Mouse (Mus musculus): ENCODE measurements around the gene Gm10961.
"Not testable (repeated sequence)": the region's sequence is repeated elsewhere in the genome, so short reads cannot be mapped to it uniquely, and the experiment has no call there.

Gene Gm10961

DNA sequence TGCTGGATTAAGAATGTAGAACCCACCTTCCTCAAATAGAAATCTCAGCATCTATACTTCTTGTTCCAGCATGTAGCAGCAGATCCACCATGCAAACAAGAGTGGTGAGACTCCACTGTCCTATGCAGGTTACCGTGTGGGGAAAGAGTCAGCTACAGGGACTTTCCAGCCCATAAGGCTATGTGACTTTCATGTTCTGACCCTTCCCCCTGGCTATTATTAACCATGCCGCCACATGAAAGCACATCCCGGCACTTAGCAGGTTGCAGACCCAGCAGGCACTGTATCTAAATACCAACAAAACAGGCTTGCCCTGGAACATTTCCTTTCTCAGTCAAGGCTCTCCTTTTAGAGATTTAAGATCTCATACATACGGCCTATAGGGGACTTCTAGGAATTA, 19.7 kb upstream of the Gm10961 start:
- no peak for ATAC-seq (ENCODE audit: insufficient number of reproducible peaks, low FRiP score, low TSS enrichment)

DNA sequence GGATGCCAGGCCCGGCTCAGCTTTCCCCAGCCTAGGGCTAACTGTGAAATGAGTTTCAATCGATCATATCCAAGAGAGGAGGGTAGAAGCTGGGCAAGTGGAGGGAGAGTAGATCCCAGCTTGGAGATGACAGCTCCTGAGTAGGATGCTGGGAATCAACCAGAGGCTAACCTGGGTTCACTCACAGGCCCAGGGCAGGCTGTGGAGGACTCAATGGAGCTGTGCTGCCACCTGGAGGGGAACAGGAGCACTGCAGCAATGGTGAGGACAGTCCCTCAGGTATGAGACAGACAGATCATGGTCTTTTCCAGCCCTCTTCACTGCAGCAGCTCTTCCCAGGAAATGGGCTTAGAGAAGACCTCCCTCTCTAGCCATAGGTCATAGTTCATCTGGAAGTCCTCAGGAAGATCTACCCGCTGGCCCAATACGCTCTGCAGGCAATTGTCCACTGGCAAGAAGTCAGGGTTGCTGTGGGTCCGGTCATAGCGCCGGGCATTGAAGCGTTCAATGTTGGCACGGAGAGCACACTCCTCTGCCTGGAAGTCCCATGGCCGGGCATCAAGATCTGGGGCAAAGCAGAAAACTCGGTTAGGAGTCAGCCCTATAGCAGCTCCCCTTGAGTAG, 18.1 kb upstream of the Gm10961 start:
- peak; percentile 74 for ATAC-seq (ENCODE audit: insufficient number of reproducible peaks, low FRiP score, low TSS enrichment)

DNA sequence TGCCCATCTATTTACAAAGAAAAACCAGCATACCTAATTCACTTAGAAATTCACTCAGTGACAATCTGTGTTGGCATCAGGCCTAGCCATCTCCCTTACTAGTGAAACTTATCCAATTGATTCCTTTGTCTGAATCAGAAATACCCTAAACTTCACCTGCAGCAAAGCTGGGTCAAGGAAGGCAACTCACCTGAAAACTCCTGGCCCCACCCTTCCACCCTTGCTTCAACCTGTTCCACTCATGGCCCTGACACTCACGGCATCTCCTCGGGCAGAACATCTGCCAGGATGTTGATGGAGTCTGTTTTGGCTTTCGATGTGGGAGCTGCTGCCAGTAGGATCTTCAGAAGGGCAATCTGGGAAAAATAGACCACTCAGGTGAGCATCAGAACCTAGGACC, 13.3 kb upstream of the Gm10961 start:
- ATAC-seq (ENCODE audit: insufficient number of reproducible peaks, low FRiP score, low TSS enrichment) = no peak

DNA sequence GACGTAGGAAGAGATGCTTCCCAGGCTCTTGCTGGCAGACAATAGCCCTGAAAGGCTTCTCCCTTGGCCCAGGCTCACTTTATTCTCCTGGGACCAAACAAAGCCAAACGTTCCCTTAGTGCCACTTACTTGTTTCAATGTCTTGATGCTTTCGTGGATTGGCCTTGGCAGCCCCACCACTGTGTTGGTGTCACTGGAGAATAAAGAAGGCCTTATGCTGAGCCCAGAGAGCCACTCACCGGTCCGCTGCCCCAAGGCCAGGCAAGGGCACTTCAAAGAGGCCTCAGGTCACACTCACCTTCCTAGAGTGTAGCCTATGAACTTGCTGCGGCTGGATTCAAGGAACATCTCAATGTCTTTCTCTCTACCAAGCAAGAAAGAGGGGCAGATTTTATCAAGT, 11.2 kb upstream of the Gm10961 start:
- no peak for ATAC-seq (ENCODE audit: insufficient number of reproducible peaks, low FRiP score, low TSS enrichment)

DNA sequence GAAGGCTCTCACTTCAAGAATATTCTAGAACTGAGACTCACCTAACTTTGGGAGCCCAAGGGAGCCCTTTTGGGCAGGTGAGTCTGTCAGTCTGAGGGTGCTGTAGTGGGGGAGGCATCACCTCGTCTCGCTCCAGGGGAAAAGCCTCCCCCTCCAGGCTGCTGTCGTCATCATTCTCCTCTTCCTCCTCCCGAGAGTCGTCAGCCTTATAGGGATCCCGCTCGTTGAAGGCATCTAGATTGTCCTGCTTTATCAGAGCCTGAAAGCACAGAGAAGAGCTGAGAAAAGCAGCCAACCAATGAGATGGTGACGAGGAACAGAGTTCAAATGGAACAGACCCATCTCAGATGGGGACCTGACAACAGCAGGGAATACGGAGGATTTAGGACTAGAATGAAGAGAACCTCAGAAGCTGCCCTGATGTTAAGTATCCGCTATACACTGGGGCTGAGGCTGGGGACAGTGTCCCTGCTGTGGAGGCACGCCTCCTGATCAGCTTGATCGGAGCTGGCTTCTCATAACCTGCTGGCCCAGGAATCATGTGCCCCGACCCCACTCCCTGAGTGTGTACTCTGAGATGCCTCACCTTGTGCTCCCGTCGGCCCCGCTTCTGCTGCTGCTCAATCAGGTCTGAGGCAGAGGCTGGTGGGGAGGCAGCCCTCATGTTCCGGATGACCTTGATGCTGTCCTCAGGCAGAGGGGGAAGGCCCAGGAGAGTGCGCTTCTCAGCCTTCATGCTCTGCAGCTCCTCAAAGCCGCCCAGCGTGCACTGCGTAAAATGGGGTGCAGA, 9.6 kb upstream of the Gm10961 start:
- ATAC-seq (ENCODE audit: insufficient number of reproducible peaks, low FRiP score, low TSS enrichment) = no peak

DNA sequence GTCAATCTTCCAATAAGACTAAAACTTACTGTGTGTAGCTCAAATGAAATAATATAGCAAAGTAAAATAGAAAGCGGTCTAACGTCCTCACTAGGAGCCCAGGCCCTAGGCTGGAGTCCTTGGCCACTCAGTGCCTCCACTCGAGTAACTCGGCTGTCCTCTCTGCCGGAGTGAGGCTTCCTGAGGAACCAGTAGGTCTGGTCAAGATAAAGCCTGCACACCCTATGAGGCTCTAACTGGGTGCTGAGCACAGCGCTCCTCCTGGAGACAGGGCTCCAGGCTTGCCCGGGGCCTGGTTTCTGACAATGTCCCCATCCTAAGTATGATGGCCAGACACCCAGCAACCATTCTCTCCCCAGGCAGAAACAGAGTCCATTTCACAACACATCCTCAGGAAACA, 8.6 kb upstream of the Gm10961 start:
- no peak for ATAC-seq (ENCODE audit: insufficient number of reproducible peaks, low FRiP score, low TSS enrichment)

DNA sequence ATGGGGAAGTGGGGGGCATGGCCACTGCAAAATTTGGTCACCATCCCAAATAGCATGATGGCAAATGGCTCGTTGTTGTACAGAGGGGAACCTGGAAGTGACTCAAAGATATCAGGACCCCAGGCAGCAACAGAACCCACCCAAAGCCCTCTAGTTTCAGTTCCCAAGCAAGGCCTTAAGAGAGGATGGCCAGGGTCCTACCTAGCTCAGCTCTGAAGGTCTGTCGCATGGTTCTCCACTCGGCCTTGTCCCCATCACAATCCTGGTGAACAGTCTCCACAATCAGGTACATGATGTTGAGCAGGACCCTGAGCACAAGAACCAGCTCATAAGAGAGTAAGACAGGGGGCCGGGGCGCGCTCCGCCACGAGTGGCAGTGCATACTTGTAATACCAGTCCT, 6.7 kb upstream of the Gm10961 start:
- no peak for ATAC-seq (ENCODE audit: insufficient number of reproducible peaks, low FRiP score, low TSS enrichment)

DNA sequence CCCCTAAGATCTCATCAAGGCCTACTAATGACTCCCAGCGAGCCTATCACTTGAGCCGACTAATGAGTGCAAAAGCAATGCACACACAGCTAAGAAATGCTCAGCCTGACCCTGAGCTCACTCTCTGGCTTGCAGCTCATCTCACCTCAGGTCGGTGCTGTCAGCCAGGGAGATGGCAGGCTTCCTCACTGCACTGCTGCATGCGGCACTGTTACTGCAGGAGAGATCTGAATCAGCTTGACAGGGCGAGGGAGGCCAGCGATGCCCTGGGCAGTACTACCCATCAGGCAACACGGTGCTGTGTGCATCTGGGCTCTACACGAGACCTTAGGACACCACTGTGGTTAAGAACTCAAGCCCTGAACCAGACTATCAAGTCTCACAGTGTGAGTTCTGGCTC, 5.6 kb upstream of the Gm10961 start:
- no peak for ATAC-seq (ENCODE audit: insufficient number of reproducible peaks, low FRiP score, low TSS enrichment)

DNA sequence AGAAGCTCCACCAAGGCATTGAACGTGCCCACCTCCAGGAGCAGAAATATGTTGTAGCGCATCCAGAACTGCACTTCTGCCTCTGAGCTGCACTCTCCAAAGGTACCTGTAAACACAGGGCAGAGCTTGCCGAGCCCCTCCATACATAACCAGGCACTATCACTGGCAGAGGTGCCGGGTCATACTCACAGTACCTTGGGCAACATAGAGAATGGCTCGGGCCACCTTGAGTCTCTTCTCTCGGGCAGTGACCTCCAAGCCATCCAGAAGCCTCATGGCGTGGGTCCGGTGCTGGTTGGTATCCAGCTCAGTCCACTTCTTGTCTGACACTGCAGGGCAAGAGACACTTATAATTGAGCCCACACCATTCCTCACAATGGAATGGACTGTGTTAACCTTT, 4.4 kb upstream of the Gm10961 start:
- ATAC-seq (ENCODE audit: insufficient number of reproducible peaks, low FRiP score, low TSS enrichment) = no peak

DNA sequence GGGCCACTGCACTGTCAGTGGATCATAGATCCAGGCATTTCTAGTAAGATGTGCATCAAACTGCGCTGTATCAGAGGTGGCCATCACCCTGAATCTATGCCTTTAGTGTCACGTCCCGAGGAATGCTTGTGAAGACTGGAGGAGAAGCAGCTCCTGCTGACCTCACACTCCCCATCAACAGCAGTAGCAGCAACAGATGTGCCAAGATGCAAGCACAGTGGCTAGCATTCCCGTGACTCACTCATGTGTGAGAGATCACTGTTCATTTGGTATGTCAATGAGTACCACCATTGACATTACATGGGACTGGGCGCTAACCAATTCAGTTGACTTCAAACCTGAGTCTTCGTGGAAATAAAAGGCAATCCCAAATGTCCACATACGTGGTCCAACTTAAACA, 3.5 kb upstream of the Gm10961 start:
- no peak for ATAC-seq (ENCODE audit: insufficient number of reproducible peaks, low FRiP score, low TSS enrichment)

DNA sequence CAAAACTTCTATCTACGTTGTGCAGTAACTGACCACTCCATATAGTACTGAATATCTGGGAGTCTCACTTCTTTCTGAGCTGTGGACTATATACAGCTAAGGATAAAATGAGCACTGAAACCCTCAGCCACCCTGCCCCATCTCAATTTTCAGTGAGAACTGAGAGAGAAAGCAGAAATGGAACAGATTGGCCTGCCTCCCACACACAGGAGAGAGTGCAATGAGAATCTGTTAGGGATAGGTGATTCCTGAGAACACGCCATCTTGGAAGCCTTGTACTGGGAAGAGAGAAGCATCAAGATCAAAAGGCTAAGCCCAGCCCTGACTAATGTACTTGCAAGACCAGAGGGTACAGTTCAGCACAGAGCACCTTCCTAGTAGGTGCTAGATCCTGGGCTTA, 2.6 kb upstream of the Gm10961 start:
- no peak for ATAC-seq (ENCODE audit: insufficient number of reproducible peaks, low FRiP score, low TSS enrichment)

DNA sequence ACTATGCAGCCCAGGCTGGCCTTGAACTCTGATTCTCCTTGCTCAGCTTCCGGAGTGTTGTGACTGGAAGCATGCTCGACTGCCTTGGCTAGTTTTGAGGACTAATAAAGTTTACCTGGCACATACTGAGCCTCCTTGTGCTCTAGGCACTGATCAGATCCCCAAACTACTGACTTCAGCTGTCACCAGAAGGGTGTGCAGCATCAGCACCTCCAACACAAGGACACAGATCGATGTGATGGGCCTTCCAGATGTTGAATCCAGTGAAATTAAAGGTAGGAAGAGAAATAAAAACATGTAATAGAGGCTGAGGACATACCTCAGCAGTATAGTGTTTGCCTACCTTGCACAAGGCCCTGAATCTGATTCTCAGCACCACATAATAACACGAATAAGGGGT, 1.7 kb upstream of the Gm10961 start:
- no peak for ATAC-seq (ENCODE audit: insufficient number of reproducible peaks, low FRiP score, low TSS enrichment)

DNA sequence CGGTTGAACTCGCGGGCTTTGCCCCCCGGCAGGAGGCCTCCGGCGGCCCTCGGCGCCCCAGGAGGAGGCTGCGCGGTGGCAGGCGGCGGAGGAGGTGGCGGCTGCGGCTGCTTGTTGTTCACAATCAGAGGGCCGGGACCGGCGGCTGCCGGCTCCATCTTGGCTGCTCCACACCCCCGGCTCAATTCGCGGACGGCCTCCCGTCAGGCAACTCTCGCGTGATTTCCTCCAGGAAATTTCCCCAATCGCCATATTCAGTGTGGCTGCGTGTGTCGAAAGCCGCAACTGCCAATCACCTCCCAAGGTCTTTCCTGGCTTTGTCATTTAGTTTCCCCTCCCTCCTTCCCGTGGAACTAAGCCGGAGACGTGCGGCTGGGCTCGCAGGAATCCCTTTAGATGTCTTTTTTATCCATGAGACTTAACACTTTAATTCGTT, 419 bp downstream of the Gm10961 start, which contains the start of gene Strip1:
Gene Strip1 (minus strand): TSS at position 172 of the 436 bp plus-strand sequence.
- ATAC-seq (ENCODE audit: insufficient number of reproducible peaks, low FRiP score, low TSS enrichment) = peak; percentile 92

DNA sequence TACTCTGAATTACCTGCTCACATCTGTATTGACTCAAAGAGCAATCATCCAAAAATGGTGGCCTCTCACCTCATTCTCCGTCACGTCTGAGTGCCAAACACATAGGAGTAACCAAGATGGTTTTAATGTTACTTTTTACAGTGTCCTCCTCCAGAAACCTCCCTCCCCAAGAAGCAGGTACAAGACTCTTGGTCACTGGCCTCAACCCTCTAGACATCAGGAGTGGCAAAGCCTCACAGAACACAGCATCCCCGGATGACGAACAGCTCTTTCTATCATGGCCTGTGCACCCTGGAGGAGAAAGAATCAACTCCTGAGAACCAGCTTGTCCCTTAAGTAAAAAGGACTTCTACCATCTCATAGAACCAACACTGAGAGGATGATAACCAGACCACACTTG, 1.7 kb downstream of the Gm10961 start:
- ATAC-seq (ENCODE audit: insufficient number of reproducible peaks, low FRiP score, low TSS enrichment) = no peak

DNA sequence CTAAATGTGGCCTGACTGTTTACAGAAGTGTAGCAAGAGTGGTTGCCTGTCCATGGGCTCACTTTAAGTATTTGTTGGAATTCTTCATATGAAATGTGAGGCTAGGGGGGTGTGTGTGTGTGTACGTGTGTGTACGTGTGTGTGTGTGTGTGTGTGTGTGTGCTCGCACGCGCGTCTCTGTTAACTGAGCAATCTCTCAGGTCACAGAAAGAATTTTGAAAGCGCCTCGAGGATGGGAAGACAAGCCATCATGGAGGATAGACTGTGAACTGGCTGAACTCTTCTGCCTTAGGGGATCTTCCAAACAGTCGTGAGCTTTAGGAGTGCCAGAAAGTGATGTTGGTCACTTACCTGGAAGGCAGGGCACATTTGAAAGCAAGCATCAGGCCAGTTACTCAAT, 2.8 kb downstream of the Gm10961 start:
- ATAC-seq (ENCODE audit: insufficient number of reproducible peaks, low FRiP score, low TSS enrichment) = no peak

DNA sequence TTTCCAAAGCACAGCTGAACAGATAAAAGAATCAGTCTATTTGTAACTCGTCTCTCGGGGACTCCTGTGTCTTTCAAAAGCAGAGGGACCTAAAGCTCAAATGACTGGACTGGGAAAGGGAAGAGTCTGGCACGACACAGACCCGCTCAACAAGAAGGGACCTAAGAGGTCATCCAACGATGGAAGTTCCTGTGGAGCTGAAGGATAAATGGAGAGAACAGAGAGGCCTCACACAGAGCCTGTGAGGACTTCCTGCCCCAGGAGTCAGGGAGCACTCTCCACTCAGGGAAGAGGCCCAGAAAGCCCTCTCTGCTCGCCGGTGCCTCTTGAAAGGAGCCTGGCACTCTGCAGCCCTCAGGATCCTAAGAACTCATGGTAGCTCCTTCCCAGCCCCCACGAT, 4.7 kb downstream of the Gm10961 start:
- ATAC-seq (ENCODE audit: insufficient number of reproducible peaks, low FRiP score, low TSS enrichment) = no peak

DNA sequence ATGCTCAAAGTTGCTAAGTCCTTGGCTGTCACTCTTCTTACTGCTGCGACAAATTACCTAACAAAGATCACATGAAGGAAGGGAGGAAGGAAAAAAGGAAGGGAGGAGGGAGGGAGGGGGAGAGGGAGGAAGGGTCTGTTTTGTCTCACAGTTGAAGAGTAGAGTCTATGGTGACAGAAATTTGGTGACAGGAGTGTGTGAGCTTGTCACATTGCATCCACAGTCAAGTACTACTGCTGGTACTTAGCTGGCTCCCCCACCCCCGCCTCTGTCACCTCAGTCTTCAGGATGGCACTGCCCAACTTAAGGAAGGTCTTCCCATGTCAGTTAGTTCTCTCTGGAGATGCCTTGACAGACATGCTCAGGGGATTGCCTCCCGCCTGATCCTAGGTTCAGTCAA, 5.1 kb downstream of the Gm10961 start:
- no peak for ATAC-seq (ENCODE audit: insufficient number of reproducible peaks, low FRiP score, low TSS enrichment)

DNA sequence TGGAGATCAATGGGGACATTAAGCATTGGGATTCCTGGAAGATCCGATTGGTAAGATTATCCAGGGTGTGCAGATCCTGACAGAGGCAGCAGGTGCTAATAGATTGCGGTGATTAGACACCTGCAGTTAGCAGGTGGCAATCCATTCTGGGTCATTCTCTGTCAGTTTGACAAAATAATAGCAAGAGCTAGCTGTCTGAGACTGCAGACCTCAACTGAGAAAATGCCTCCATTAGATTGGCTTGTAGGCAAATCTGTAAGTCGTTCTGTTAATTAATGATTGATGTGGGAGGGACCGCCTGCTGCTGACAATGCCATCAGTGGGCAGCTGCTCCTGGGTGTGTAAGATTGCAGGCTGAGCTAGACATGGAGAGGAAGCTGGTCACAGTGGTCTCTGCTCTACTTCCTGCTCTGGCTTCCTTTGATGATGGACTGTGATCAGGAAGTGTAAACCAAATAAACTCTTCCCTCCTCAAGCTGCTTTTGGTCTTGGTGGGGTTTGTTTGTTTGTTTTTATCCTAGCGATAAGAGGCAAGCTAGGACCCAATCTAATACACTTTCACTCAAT, 6.6 kb downstream of the Gm10961 start:
- ATAC-seq (ENCODE audit: insufficient number of reproducible peaks, low FRiP score, low TSS enrichment) = no peak

DNA sequence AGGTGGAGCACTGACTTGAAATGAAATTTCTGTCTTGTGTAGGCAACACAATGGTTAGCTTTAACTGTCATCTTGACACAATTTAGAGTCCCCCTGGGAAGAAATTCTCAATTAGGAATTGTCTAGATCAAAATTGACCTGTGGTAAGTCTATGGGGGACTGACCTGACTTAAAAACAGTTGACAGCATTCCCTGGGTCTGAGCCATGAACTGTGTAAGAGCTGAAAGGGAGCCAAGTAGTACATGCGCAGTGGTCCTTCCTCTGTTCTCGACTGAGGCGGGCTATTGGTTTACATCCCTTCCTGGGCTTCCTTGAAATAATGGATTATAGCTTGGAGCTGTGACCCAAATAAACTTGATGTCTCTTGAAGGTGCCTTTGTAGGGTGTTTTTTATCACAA, 15.8 kb downstream of the Gm10961 start:
- ATAC-seq (ENCODE audit: insufficient number of reproducible peaks, low FRiP score, low TSS enrichment) = no peak

DNA sequence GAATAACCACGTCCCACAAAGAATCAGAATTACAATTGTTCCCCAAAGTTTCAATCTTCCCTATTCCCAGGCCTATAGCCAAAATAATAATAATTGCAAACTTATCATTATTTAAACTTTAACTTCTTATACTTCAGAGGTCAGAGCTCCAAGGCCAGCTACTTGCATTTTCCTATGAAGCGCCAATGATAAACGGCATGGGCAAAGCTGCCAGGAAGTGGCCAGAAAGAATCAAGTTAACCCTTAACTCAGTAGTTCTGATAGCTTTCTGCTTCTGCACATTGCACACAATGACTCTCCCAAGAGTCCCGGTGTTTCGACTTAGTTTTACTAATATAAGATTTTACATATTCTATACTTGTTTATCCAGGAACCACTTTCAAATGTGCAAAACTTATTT, 19.2 kb downstream of the Gm10961 start:
- not testable (repeated sequence) for ATAC-seq (ENCODE audit: insufficient number of reproducible peaks, low FRiP score, low TSS enrichment)

DNA sequence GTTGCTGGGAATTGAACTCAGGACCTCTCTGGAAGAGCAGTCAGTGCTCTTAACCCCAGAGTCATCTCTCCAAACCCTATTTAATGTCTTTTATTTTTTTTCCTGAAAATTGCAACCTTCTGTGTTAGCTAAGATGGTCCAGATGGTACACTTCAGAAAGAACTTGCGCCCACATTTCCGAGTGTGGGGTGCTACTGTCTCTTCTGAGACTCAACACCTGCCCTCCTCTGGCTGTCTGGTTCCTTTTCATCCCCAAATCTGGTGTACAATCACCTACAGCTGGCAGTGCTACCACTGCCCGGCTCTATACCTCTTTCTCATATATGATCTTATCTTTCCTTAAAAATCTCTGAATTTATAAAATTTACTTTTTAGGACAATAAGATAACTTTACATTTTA, 21.8 kb downstream of the Gm10961 start:
- ATAC-seq (ENCODE audit: insufficient number of reproducible peaks, low FRiP score, low TSS enrichment) = no peak

DNA sequence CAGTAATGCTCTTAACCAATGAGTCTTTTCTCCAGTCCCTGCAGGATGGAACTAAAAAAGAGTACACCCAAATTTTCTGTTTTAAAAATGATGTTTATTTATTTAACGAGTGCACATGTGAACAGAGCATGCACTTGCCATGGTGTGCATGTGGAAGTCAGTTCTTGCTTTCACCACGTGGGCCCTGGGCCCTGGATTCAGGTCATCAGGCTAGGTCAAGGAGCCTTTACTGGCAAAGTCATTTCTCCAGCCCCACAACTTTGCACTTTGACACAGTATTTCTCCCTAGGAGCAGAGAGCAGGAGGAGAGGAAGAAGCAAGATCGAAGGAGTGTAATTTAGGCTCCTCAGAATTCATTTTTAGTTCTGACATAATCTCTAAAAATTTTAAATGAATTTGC, 23.7 kb downstream of the Gm10961 start:
- no peak for ATAC-seq (ENCODE audit: insufficient number of reproducible peaks, low FRiP score, low TSS enrichment)

Measured in cerebellum, adult (tissue).